Mouse (Mus musculus) kidney, postnatal 25 days (tissue): Measurements from ENCODE around the gene Cyp4x1.

ENCODE experiments used
- DNase-seq, 2 experiments: peaks; one replicate each; pipeline ENCODE4 v3.0.0; 2021; ENCODE audit warnings: mixed read lengths in 2 of 2

Cyp4x1 gene

GRCm38 (mm10) chr4:115088611-115089338 lies 45.3 kb downstream of the Cyp4x1 start, which contains the start of gene Pdzk1ip1:
Gene Pdzk1ip1 (plus strand): TSS chr4:115088708.
- peak; percentile 84 to 91 for DNase-seq

- DNase-seq = peak; percentile 66 to 67
Observed at GRCm38 (mm10) chr4:115086763-115087415, 47.2 kb downstream of the Cyp4x1 start.

- peak; percentile 52 to 63 for DNase-seq
Observed at GRCm38 (mm10) chr4:115086257-115086656, 47.8 kb downstream of the Cyp4x1 start.

GRCm38 (mm10) chr4:115085522-115086095 lies 48.5 kb downstream of the Cyp4x1 start:
- peak; percentile 75 to 78 for DNase-seq

GRCm38 (mm10) chr4:115083031-115083430 lies 51.0 kb downstream of the Cyp4x1 start:
- DNase-seq = no peak

GRCm38 (mm10) chr4:115079821-115080349 lies 54.2 kb downstream of the Cyp4x1 start:
- DNase-seq = no peak

GRCm38 (mm10) chr4:115078892-115079820 lies 54.9 kb downstream of the Cyp4x1 start:
- peak; percentile 79 to 84 for DNase-seq

GRCm38 (mm10) chr4:115075204-115075915 lies 58.7 kb downstream of the Cyp4x1 start:
- no peak for DNase-seq

- DNase-seq = no peak
Observed at GRCm38 (mm10) chr4:115074789-115075188, 59.3 kb downstream of the Cyp4x1 start.

- no peak for DNase-seq
Observed at GRCm38 (mm10) chr4:115071668-115072067, 62.4 kb downstream of the Cyp4x1 start.

- no peak for DNase-seq
Observed at GRCm38 (mm10) chr4:115063518-115064239, 70.4 kb downstream of the Cyp4x1 start.

GRCm38 (mm10) chr4:115062875-115063517 lies 71.1 kb downstream of the Cyp4x1 start:
- peak; percentile 32 to 66 for DNase-seq

- no peak for DNase-seq
Observed at GRCm38 (mm10) chr4:115062540-115062874, 71.6 kb downstream of the Cyp4x1 start.

GRCm38 (mm10) chr4:115060753-115061152 lies 73.3 kb downstream of the Cyp4x1 start:
- no peak for DNase-seq

- DNase-seq = peak; percentile 41 to 62
Observed at GRCm38 (mm10) chr4:115059871-115060270, 74.2 kb downstream of the Cyp4x1 start.

- DNase-seq = peak; percentile 19 to 45
Observed at GRCm38 (mm10) chr4:115058871-115059590, 75.0 kb downstream of the Cyp4x1 start.

- peak in 1 of 2 experiments; percentile 28 for DNase-seq
Observed at GRCm38 (mm10) chr4:115058317-115058761, 75.7 kb downstream of the Cyp4x1 start.

- DNase-seq = no peak
Observed at GRCm38 (mm10) chr4:115057674-115058316, 76.3 kb downstream of the Cyp4x1 start.
